Mouse (Mus musculus) heart, postnatal 25 days (tissue): ENCODE data around the gene Atp5b. TPM values are rescaled to one million over a fixed set of nuclear protein-coding genes. Genes with fewer than 3 reads are reported as not detected.
"Not testable (repeated sequence)": the region's sequence is repeated elsewhere in the genome, so short reads cannot be mapped to it uniquely, and the experiment has no call there.

Experiments used
- DNase-seq: peaks from one replicate; pipeline ENCODE4 v3.0.0; 2022; ENCODE audit warnings: low spot score
- intact Hi-C: fragments of 180-260 bp; cut with DNase I; formaldehyde crosslinking; loops from one replicate; pipeline ENCODE4 v1.15.1; 2025
- total RNA-seq, 2 experiments: library from RNA; stranded (reverse); gene quantifications; 2 replicates each; pipeline ENCODE4 v1.2.3; 2021

Atp5b gene
- total RNA-seq: 1,000 to 10,000 TPM; 9,293 to 9,309 TPM

GRCm38 (mm10) chr10:128082880-128083421 is at the start of gene Atp5b:
Gene Atp5b, plus strand, starts transcription at chr10:128083273.
- peak; percentile 98 for DNase-seq
- intact Hi-C loops: no loop called here

GRCm38 (mm10) chr10:128036746-128037425 is 46.2 kb upstream of the Atp5b start:
- DNase-seq: peak; percentile 31
- intact Hi-C loops: no loop called here

GRCm38 (mm10) chr10:128037921-128038320 is 45.2 kb upstream of the Atp5b start:
- intact Hi-C loops: no loop called here
- no peak for DNase-seq

- intact Hi-C loops: loop anchor here (1.0 kb wide), 1 partner anchor 17 kb away; no protein-coding TSS in a partner anchor
- DNase-seq: no peak
Measured at GRCm38 (mm10) chr10:128039167-128039566, 43.9 kb upstream of the Atp5b start.

GRCm38 (mm10) chr10:128039858-128040257 is 43.2 kb upstream of the Atp5b start:
- no peak for DNase-seq
- intact Hi-C loops: loop anchor here (1.0 kb wide), 1 partner anchor 16 kb away; no protein-coding TSS in a partner anchor

- no peak for DNase-seq
- intact Hi-C loops: no loop called here
Measured at GRCm38 (mm10) chr10:128040293-128040692, 42.8 kb upstream of the Atp5b start.

GRCm38 (mm10) chr10:128041636-128042035 is 41.4 kb upstream of the Atp5b start:
- DNase-seq: no peak
- intact Hi-C loops: no loop called here

GRCm38 (mm10) chr10:128042466-128042865 is 40.6 kb upstream of the Atp5b start:
- DNase-seq: no peak
- intact Hi-C loops: no loop called here

GRCm38 (mm10) chr10:128043041-128043835 is 39.8 kb upstream of the Atp5b start:
- intact Hi-C loops: no loop called here

GRCm38 (mm10) chr10:128048157-128048556 is 34.9 kb upstream of the Atp5b start:
- intact Hi-C loops: no loop called here
- DNase-seq: no peak

More at GRCm38 (mm10) chr10:128043041-128043835, 39.8 kb upstream of the Atp5b start:
- DNase-seq: no peak

GRCm38 (mm10) chr10:128049741-128050140 is 33.3 kb upstream of the Atp5b start:
- no peak for DNase-seq
- intact Hi-C loops: no loop called here

- intact Hi-C loops: no loop called here
- no peak for DNase-seq
Measured at GRCm38 (mm10) chr10:128050355-128050754, 32.7 kb upstream of the Atp5b start.

- DNase-seq: no peak
- intact Hi-C loops: no loop called here
Measured at GRCm38 (mm10) chr10:128051589-128051988, 31.5 kb upstream of the Atp5b start.

- DNase-seq, intact Hi-C loops: not testable (repeated sequence)
Measured at GRCm38 (mm10) chr10:128052136-128052535, 30.9 kb upstream of the Atp5b start.

GRCm38 (mm10) chr10:128053001-128053400 is 30.1 kb upstream of the Atp5b start:
- DNase-seq: no peak
- intact Hi-C loops: no loop called here

- no peak for DNase-seq
- intact Hi-C loops: no loop called here
Measured at GRCm38 (mm10) chr10:128058184-128058583, 24.9 kb upstream of the Atp5b start.

- DNase-seq: peak; percentile 94
- intact Hi-C loops: no loop called here
Measured at GRCm38 (mm10) chr10:128058601-128059151, 24.4 kb upstream of the Atp5b start, which contains the start of gene Ptges3. Gene Ptges3, plus strand, starts transcription at chr10:128058954.

GRCm38 (mm10) chr10:128059207-128059981 is 23.7 kb upstream of the Atp5b start:
- peak; percentile 21 for DNase-seq
- intact Hi-C loops: no loop called here

GRCm38 (mm10) chr10:128061109-128061508 is 22.0 kb upstream of the Atp5b start:
- intact Hi-C loops: no loop called here
- no peak for DNase-seq
